Mouse (Mus musculus) ovary, adult 10 weeks (tissue): ENCODE results near the gene Atp6v0a1. TPM values are rescaled to one million over a fixed set of nuclear protein-coding genes. Genes with fewer than 3 reads are reported as not detected.

Experiments
- polyA plus RNA-seq: library from polyadenylated mRNA; stranded (reverse); fragments of 350-450 nt; fragmentation: Illumina TruSeq; extraction: RNeasy Lipid Tissue Mini Kit (QIAGEN cat#74804); gene quantifications from one replicate; pipeline ENCODE4 v1.2.3, GENCODE M21; 2014

Gene Atp6v0a1
- polyA plus RNA-seq, result 64.6 TPM

DNA sequence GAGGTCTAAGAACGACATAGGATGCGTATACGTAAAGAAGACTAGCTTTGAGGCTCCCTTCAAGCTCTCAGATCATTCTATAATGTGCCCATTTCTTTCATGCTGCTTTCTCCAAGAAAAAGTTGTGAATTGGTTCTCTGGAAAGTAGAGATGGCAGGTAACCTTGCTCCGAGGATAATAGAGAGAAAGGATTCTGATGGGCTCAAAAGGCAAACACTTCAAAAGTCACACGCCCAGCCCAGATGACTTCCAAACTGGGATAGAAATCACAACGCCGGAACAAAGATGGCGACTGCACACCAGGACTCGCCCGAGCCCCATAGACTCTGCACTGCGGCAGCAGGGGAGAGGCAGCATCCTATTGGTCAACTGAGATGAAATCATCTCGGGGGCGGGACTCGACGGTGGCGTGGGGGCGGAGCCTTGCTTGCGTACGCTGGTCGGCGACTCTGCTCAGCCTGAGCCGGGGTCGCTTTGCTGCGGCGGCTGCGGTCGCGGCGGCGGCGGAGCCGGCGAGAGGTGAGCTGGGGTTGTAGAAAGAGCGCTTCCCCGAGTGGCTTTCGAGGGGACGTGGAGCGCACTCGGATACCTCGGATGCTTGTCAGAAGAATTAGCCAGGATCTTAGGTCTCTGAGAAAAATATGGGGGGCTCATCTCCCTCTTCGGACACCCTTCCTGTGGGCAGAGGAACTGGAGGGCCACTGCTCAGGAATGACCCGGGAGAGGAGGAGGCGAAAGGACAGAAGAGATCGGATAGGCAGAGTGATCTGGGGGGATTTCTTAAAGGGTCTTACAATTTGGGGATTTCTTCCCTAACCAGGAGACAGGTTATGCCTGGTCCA, at the start of gene Atp6v0a1:
Gene Atp6v0a1, plus strand, starts transcription at position 407 of the 842 bp plus-strand sequence.

GRCm38 (mm10) chr11:100970557-100970937, 38.7 kb upstream of the Atp6v0a1 start, which contains the start of gene Cavin1:
TSS of gene Cavin1 (minus strand) at chr11:100970887.

DNA sequence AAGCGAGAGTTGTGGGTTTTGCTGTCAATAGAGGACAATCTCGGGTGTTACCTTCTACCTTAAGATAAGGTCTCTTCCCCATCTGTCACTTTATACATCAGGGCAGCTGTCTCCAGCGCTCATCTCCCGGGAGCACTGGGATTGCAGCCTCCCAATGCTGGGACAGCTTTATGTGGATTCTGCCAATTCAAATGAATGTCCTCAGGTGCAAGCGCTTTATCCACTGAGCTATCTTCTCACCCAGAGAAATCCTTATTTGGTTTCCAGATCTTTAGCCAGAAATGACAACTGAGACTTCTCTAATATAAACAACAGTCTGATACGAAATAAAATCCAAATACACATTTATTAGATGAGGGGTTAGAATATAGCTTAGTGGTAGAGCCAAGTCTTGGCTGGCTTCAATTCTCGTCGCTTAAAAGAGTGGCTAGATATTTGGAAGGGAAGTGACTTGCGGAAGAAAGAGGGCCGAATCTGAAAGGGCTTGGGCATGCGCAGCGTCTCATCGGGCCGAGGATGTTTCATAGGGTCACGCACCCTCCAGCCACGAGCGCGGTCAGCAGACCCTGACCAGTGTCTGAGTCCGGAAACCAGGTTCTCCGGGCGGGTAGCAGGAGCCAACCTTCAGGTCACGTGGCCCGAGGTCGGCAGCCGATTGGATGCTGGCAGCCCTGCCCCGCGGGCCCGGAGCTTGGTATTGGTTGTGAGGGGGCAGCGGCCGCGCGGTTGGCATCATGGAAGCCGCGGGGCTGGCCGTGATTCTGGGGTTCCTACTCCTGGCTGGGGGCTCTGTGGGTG, 60.3 kb downstream of the Atp6v0a1 start, which contains the start of gene Naglu:
Gene Naglu, plus strand, starts transcription at position 622 of the 798 bp plus-strand sequence.

GRCm38 (mm10) chr11:101078121-101078520, 68.9 kb downstream of the Atp6v0a1 start, which contains the start of gene Hsd17b1:
TSS of gene Hsd17b1 (plus strand) at chr11:101078411.

DNA sequence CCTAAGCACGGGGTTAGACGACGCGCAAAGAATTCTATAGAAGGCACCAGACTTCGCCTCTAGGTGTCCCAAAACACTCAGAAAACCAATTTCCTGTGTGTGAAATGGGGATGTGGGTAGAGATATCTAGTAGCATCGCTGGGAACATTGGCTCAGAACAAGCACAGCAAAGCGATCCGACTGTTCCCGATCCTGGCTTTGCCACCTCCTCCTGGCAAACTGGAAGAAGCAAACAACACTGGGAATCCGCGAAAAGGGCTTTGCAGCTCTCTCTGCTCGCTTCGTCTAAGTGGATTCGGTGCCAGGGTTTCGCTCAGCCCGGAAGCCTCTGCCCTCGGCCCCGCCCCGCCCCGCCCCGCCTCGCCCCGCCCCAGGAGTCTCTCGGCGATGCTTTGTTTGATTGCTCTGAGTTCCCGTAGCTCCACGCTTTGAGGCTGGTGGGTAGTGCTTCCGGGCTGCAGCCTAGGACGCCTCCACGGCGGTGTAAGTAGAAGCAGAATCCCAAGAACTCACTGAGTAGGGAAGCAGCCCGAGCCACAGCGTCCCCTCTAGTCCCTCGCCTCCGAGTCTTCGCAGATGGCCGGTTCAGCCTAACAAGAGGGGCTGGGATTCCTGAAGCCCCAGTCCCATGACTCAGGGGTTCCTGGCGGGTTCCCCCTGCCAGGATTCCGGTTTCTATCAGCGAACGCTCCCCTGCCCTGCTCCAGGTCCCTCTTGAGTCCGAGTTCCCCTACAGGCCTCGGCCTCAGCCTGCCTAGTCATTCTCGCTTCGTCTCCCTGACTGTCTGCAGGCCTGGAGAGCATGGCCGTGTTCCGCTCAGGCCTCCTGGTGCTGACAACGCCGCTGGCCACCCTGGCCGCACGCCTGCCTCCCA, 73.2 kb downstream of the Atp6v0a1 start, which contains the start of gene Coasy:
Gene Coasy, plus strand, starts transcription at position 358 of the 875 bp plus-strand sequence.

GRCm38 (mm10) chr11:101086756-101087681, 77.8 kb downstream of the Atp6v0a1 start, which contains the start of gene Mlx:
TSS of gene Mlx (plus strand) at chr11:101087277.

DNA sequence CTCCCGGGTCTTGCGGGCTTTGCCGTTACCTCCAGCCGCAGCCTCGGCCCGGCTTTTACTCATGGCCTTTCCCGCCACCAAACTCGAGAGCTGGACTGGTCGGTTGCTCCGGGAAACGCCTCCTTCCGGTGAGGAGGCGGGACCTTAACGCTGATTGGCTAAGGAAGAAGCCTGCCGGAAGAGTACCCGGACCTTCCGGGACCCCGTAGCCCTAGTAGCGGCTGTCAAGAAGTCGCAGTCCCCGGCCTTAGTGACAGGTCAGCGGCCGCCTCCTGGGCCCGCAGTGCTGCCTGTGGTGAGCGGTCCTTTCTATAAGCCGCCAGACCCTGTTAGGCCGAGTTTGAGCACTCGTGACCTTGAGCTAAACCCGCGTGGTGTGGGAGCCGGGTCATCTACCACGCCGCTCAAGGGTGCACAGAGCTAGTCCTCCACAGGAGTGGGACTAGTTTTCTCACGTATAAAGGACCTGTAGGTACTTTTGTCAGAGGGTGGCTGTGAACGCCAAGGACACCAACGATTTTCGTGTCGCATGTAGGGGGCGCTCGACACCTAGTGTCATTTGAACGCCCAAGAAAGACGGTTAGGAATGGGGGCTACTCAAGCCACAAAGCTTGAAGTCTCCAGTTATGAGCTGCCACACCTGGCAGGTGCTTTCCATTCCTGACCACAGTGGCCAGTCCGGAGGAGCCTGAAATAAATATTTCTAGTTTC, 86.2 kb downstream of the Atp6v0a1 start, which contains the start of gene Psmc3ip:
Gene Psmc3ip, minus strand, starts transcription at position 123 of the 711 bp plus-strand sequence.

Other genes starting within 250 kb of the Atp6v0a1 start
- not detected for gene Kcnh4, start 249.5 kb upstream of the Atp6v0a1 start, polyA plus RNA-seq
- gene Hcrt, start 246.5 kb upstream of the Atp6v0a1 start, polyA plus RNA-seq, result not detected
- gene Ghdc, start 238.5 kb upstream of the Atp6v0a1 start, polyA plus RNA-seq, result 1.3 TPM
- gene Stat5b, start 158.7 kb upstream of the Atp6v0a1 start, polyA plus RNA-seq, result 8.5 TPM
- gene Stat5a, start 150.1 kb upstream of the Atp6v0a1 start, polyA plus RNA-seq, result 5.4 TPM
- 20.3 TPM for gene Stat3, start 69.9 kb upstream of the Atp6v0a1 start, polyA plus RNA-seq
- gene Cavin1, start 38.6 kb upstream of the Atp6v0a1 start, polyA plus RNA-seq, result 186 TPM
- gene Naglu, start 60.6 kb downstream of the Atp6v0a1 start, polyA plus RNA-seq, result 1.3 TPM
- 159 TPM for gene Hsd17b1, start 69.0 kb downstream of the Atp6v0a1 start, polyA plus RNA-seq
- 6.9 TPM for gene Coasy, start 73.1 kb downstream of the Atp6v0a1 start, polyA plus RNA-seq
- 28.9 TPM for gene Mlx, start 77.8 kb downstream of the Atp6v0a1 start, polyA plus RNA-seq
- gene Psmc3ip, start 86.0 kb downstream of the Atp6v0a1 start, polyA plus RNA-seq, result 10.6 TPM
- gene Retreg3, start 110.4 kb downstream of the Atp6v0a1 start, polyA plus RNA-seq, result 48.5 TPM
- 1.2 TPM for gene Tubg1, start 110.5 kb downstream of the Atp6v0a1 start, polyA plus RNA-seq
- gene Tubg2, start 146.5 kb downstream of the Atp6v0a1 start, polyA plus RNA-seq, result not detected
- gene Cntnap1, start 161.1 kb downstream of the Atp6v0a1 start, polyA plus RNA-seq, result 0.48 TPM
- 0.48 TPM for gene Plekhh3, start 161.9 kb downstream of the Atp6v0a1 start, polyA plus RNA-seq
- gene Ccr10, start 166.0 kb downstream of the Atp6v0a1 start, polyA plus RNA-seq, result not detected
- 28.3 TPM for gene Ezh1, start 217.0 kb downstream of the Atp6v0a1 start, polyA plus RNA-seq
- 10.1 TPM for gene Ramp2, start 236.6 kb downstream of the Atp6v0a1 start, polyA plus RNA-seq
- 62.5 TPM for gene Vps25, start 244.3 kb downstream of the Atp6v0a1 start, polyA plus RNA-seq